Mouse (Mus musculus): Measurements from ENCODE around the gene Kif2c. TPM values are rescaled to one million over a fixed set of nuclear protein-coding genes. Genes with fewer than 3 reads are reported as not detected.

Gene Kif2c
- polyA plus RNA-seq, 1 experiment from 2014 or later: 16.0 TPM

- Histone ChIP-seq H3K27ac (replicated peaks; ENCODE audit: low read depth, low read length) (peak within 1 kb of the TSS; percentile 56), H3K4me2 (ENCODE audit: low read length) (no peak within 1 kb of the TSS), H3K9me3 (ENCODE audit: control insufficient read depth, low read length) (no peaks in the 10 kb centered on the region), H3K27me3 (ENCODE audit: control insufficient read depth, insufficient read depth, low read length) (no peaks in the 10 kb centered on the region), H3K9ac (replicated peaks; ENCODE audit: low read length) (0 out of 2 replicates have a peak within 1 kb of the TSS, but pooled peaks have one; percentile 2), H3K36me3 (ENCODE audit: control insufficient read depth, insufficient read depth, low read length) (peaks cover 24% of the 10 kb centered on the region), H3K4me3 (replicated peaks; ENCODE audit: low read depth, low read length) (no peak within 1 kb of the TSS), H3K4me1 (ENCODE audit: control insufficient read depth, insufficient read depth, low read length) (peaks cover 23% of the 10 kb centered on the region)
- 88% methylated on average over 9 of the region's 9 CpGs for WGBS
- no peak for ATAC-seq (ENCODE audit: low FRiP score, low TSS enrichment)
- DNase-seq: no peak
Observed at GRCm38 (mm10) chr4:117126675-117127290, 55.7 kb downstream of the Kif2c start, which contains the start of gene Tctex1d4. TSS of gene Tctex1d4 (plus strand) at chr4:117126794.

- Histone ChIP-seq H3K27ac (replicated peaks; ENCODE audit: low read depth, low read length) (peak overlapping the region; percentile 56), H3K9me3 (ENCODE audit: control insufficient read depth, low read length) (no peaks in the 10 kb centered on the region), H3K4me1 (ENCODE audit: control insufficient read depth, insufficient read depth, low read length) (peaks cover 17% of the 10 kb centered on the region), H3K9ac (replicated peaks; ENCODE audit: low read length) (0 out of 2 replicates have a peak overlapping the region, but pooled peaks have one; percentile 2), H3K36me3 (ENCODE audit: control insufficient read depth, insufficient read depth, low read length) (peaks cover 24% of the 10 kb centered on the region), H3K27me3 (ENCODE audit: control insufficient read depth, insufficient read depth, low read length) (no peaks in the 10 kb centered on the region), H3K4me3 (replicated peaks; ENCODE audit: low read depth, low read length) (no peak overlapping the region), H3K4me2 (ENCODE audit: low read length) (no peak overlapping the region)
- peak; percentile 37 for DNase-seq
- 0 out of 2 replicates have a peak, but pooled peaks have one; percentile 12 for ATAC-seq (ENCODE audit: low FRiP score, low TSS enrichment)
- WGBS: 39% methylated on average over 15 of the region's 15 CpGs
Observed at GRCm38 (mm10) chr4:117125910-117126674, 56.3 kb downstream of the Kif2c start.

GRCm38 (mm10) chr4:117125348-117125909 lies 57.0 kb downstream of the Kif2c start, which contains the start of gene Btbd19:
TSS of gene Btbd19 (minus strand) at chr4:117125725.
- peak; percentile 24; the same call in 1 of the 2 replicates for ATAC-seq (ENCODE audit: low FRiP score, low TSS enrichment)

GRCm38 (mm10) chr4:117124518-117125347 lies 57.7 kb downstream of the Kif2c start:
- no peak for DNase-seq
- H3K4me2 ChIP-seq (ENCODE audit: low read length): no peak overlapping the region

More at GRCm38 (mm10) chr4:117125348-117125909, 57.0 kb downstream of the Kif2c start, which contains the start of gene Btbd19:
- peaks cover 15% of the 10 kb centered on the region for H3K4me1 ChIP-seq (ENCODE audit: control insufficient read depth, insufficient read depth, low read length)
- H3K9me3 ChIP-seq (ENCODE audit: control insufficient read depth, low read length): no peaks in the 10 kb centered on the region
- peaks cover 22% of the 10 kb centered on the region for H3K36me3 ChIP-seq (ENCODE audit: control insufficient read depth, insufficient read depth, low read length)
- no peak within 1 kb of the TSS for H3K4me3 ChIP-seq (replicated peaks; ENCODE audit: low read depth, low read length)
- H3K27me3 ChIP-seq (ENCODE audit: control insufficient read depth, insufficient read depth, low read length): no peaks in the 10 kb centered on the region
- H3K27ac ChIP-seq (replicated peaks; ENCODE audit: low read depth, low read length): peak within 1 kb of the TSS; percentile 56
- WGBS: 22% methylated on average over 8 of the region's 8 CpGs
- peak; percentile 77 for DNase-seq
- H3K9ac ChIP-seq (replicated peaks; ENCODE audit: low read length): peak within 1 kb of the TSS; percentile 2; the same call in 1 of the 2 replicates
- no peak within 1 kb of the TSS for H3K4me2 ChIP-seq (ENCODE audit: low read length)

GRCm38 (mm10) chr4:117124218-117124517 lies 58.3 kb downstream of the Kif2c start:
- no peak overlapping the region for H3K9ac ChIP-seq (replicated peaks; ENCODE audit: low read length)
- H3K4me3 ChIP-seq (replicated peaks; ENCODE audit: low read depth, low read length): no peak overlapping the region
- no peaks in the 10 kb centered on the region for H3K9me3 ChIP-seq (ENCODE audit: control insufficient read depth, low read length)
- H3K36me3 ChIP-seq (ENCODE audit: control insufficient read depth, insufficient read depth, low read length): peaks cover 14% of the 10 kb centered on the region
- ATAC-seq (ENCODE audit: low FRiP score, low TSS enrichment) (no peak), DNase-seq (no peak)
- 90% methylated on average over 3 of the region's 3 CpGs for WGBS
- H3K27me3 ChIP-seq (ENCODE audit: control insufficient read depth, insufficient read depth, low read length): no peaks in the 10 kb centered on the region
- no peak overlapping the region for H3K4me2 ChIP-seq (ENCODE audit: low read length)
- H3K27ac ChIP-seq (replicated peaks; ENCODE audit: low read depth, low read length): no peak overlapping the region
- H3K4me1 ChIP-seq (ENCODE audit: control insufficient read depth, insufficient read depth, low read length): peaks cover 22% of the 10 kb centered on the region

More at GRCm38 (mm10) chr4:117124518-117125347, 57.7 kb downstream of the Kif2c start:
- H3K9me3 ChIP-seq (ENCODE audit: control insufficient read depth, low read length): no peaks in the 10 kb centered on the region
- 75% methylated on average over 14 of the region's 14 CpGs for WGBS
- peak overlapping the region; percentile 56 for H3K27ac ChIP-seq (replicated peaks; ENCODE audit: low read depth, low read length)
- H3K36me3 ChIP-seq (ENCODE audit: control insufficient read depth, insufficient read depth, low read length): peaks cover 15% of the 10 kb centered on the region
- H3K4me3 ChIP-seq (replicated peaks; ENCODE audit: low read depth, low read length): no peak overlapping the region
- peak overlapping the region; percentile 2; the same call in 1 of the 2 replicates for H3K9ac ChIP-seq (replicated peaks; ENCODE audit: low read length)
- H3K27me3 ChIP-seq (ENCODE audit: control insufficient read depth, insufficient read depth, low read length): no peaks in the 10 kb centered on the region
- no peak for ATAC-seq (ENCODE audit: low FRiP score, low TSS enrichment)
- peaks cover 19% of the 10 kb centered on the region for H3K4me1 ChIP-seq (ENCODE audit: control insufficient read depth, insufficient read depth, low read length)

- Histone ChIP-seq H3K27ac (replicated peaks; ENCODE audit: low read depth, low read length) (no peak overlapping the region), H3K36me3 (ENCODE audit: control insufficient read depth, insufficient read depth, low read length) (peaks cover 9% of the 10 kb centered on the region), H3K4me1 (ENCODE audit: control insufficient read depth, insufficient read depth, low read length) (peaks cover 22% of the 10 kb centered on the region), H3K27me3 (ENCODE audit: control insufficient read depth, insufficient read depth, low read length) (no peaks in the 10 kb centered on the region), H3K4me3 (replicated peaks; ENCODE audit: low read depth, low read length) (no peak overlapping the region), H3K9me3 (ENCODE audit: control insufficient read depth, low read length) (no peaks in the 10 kb centered on the region), H3K4me2 (ENCODE audit: low read length) (no peak overlapping the region), H3K9ac (replicated peaks; ENCODE audit: low read length) (no peak overlapping the region)
- 95% methylated on average over 7 of the region's 9 CpGs for WGBS
- DNase-seq (no peak), ATAC-seq (ENCODE audit: low FRiP score, low TSS enrichment) (no peak)
Observed at GRCm38 (mm10) chr4:117123546-117124217, 58.8 kb downstream of the Kif2c start.

- no peak overlapping the region for H3K4me3 ChIP-seq (replicated peaks; ENCODE audit: low read depth, low read length)
- H3K27me3 ChIP-seq (ENCODE audit: control insufficient read depth, insufficient read depth, low read length): no peaks in the 10 kb centered on the region
- 90% methylated on average over 4 of the region's 4 CpGs for WGBS
- no peak for ATAC-seq (ENCODE audit: low FRiP score, low TSS enrichment)
- no peak for DNase-seq
- 0 out of 2 replicates have a peak, but pooled peaks cover 2% of the 10 kb centered on the region for H3K36me3 ChIP-seq (ENCODE audit: control insufficient read depth, insufficient read depth, low read length)
- H3K4me1 ChIP-seq (ENCODE audit: control insufficient read depth, insufficient read depth, low read length): peaks cover 22% of the 10 kb centered on the region
- H3K9ac ChIP-seq (replicated peaks; ENCODE audit: low read length): no peak overlapping the region
- no peak overlapping the region for H3K4me2 ChIP-seq (ENCODE audit: low read length)
- H3K9me3 ChIP-seq (ENCODE audit: control insufficient read depth, low read length): no peaks in the 10 kb centered on the region
- no peak overlapping the region for H3K27ac ChIP-seq (replicated peaks; ENCODE audit: low read depth, low read length)
Observed at GRCm38 (mm10) chr4:117122209-117122608, 60.2 kb downstream of the Kif2c start.
